Mouse (Mus musculus): ENCODE measurements around the gene F5.

DNA sequence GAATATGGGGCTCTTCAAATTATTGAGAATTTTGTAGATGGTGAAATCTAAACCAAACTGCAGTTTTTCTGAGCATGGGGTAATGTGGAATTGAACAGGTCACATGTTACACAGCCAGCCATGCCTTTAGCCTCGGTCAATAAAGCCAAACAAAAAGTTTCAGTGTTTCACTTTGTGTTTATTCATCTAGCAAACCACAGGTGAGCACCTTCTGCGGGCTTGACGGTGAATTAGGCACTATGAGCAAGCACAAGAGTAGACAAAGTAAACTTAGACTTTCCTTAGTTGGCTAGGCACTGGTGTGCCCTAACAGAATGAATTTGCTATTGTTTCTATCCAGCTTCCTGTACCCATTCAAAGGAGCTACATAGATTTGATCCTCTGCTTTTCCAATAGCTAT is 3.3 kb downstream of the F5 start:
- TF ChIP-seq CTCF (IDR thresholded peaks at IDR 0.05; ENCODE audit: borderline replicate concordance, control insufficient read depth, extremely low read depth, insufficient read depth, low read length, poor library complexity) (no peak), POLR2A (IDR thresholded peaks at IDR 0.05; ENCODE audit: control insufficient read depth, extremely low read depth, insufficient read depth, low read length, poor library complexity) (no peak)

Data from thymus, adult 2 months (tissue).